Mouse (Mus musculus) embryonic facial prominence, embryonic 11.5 days (tissue): ENCODE measurements at regions not wholly inside any gene's neighbourhood (a gene's known extent, or its start where the extent isn't known, plus 50 kb on each side); places are given as distances from the start of the nearest gene placed in this dataset.

Experiments used
- ATAC-seq: fragments of 200-750 bp; cut with Nextera tagmentation; replicated peaks from 2 replicates; pipeline ENCODE4 v1.8.0; 2017; ENCODE audit warnings: low read depth; ENCODE audit not compliant: insufficient number of reproducible peaks, low FRiP score, low TSS enrichment
- DNase-seq: peaks from one replicate; pipeline ENCODE4 v3.0.0-alpha.2; 2015; ENCODE audit warnings: low spot score
- H3K27ac ChIP-seq: fragments of 300-500 bp; sonication (generic); replicated peaks from 2 replicates; pipeline ENCODE4 v1.5.1; 2014; ENCODE audit warnings: mild to moderate bottlenecking, low read depth, low read length, control low read depth
- H3K27me3 ChIP-seq: fragments of 300-500 bp; sonication (generic); 2 replicates; pipeline ENCODE4 v1.6.1; 2014; ENCODE audit warnings: mild to moderate bottlenecking, low read length, moderate library complexity, mixed read lengths; ENCODE audit not compliant: control insufficient read depth, insufficient read depth
- H3K36me3 ChIP-seq: fragments of 300-500 bp; sonication (generic); replicated peaks from 2 replicates; pipeline ENCODE4 v1.6.1; 2014; ENCODE audit warnings: low read depth, mild to moderate bottlenecking, low read length, moderate library complexity, mixed read lengths; ENCODE audit not compliant: control insufficient read depth, insufficient read depth
- H3K4me1 ChIP-seq: fragments of 300-500 bp; sonication (generic); 2 replicates; pipeline ENCODE4 v1.6.1; 2014; ENCODE audit warnings: low read length, mixed read lengths; ENCODE audit not compliant: control insufficient read depth, insufficient read depth
- H3K4me2 ChIP-seq: fragments of 300-500 bp; sonication (generic); 2 replicates; pipeline ENCODE4 v1.6.1; 2014; ENCODE audit warnings: low read depth, mild to moderate bottlenecking, control low read depth, low read length, moderate library complexity
- H3K4me3 ChIP-seq: fragments of 300-500 bp; sonication (generic); 2 replicates; pipeline ENCODE4 v1.5.1; 2014; ENCODE audit warnings: low read depth, low read length, control low read depth
- H3K9ac ChIP-seq: fragments of 300-500 bp; sonication (generic); replicated peaks from 2 replicates; pipeline ENCODE4 v1.6.1; 2014; ENCODE audit warnings: mild to moderate bottlenecking, control low read depth, low read length
- H3K9me3 ChIP-seq: fragments of 300-500 bp; sonication (generic); replicated peaks from 2 replicates; pipeline ENCODE4 v1.6.1; 2016; ENCODE audit warnings: mild to moderate bottlenecking, low read length, inconsistent platforms, mixed read lengths; ENCODE audit not compliant: control insufficient read depth
- WGBS: fragments of 180-500 bp; shearing (Covaris S2); extraction: QIAGEN DNeasy Blood & Tissue Kit; methylation state at CpG from one replicate; pipeline ENCODE4 v1.1.7; 2014; 5-methylcytosine and 5-hydroxymethylcytosine counted together

GRCm38 (mm10) chr1:145620561-145620960 is 845.3 kb upstream of the Rgs18 start:
- no peak overlapping the region for H3K4me2 ChIP-seq
- no peak overlapping the region for H3K4me3 ChIP-seq
- no peaks in the 10 kb centered on the region for H3K36me3 ChIP-seq
- DNase-seq: no peak
- H3K27me3 ChIP-seq: no peaks in the 10 kb centered on the region
- H3K9me3 ChIP-seq: no peaks in the 10 kb centered on the region
- no peak overlapping the region for H3K27ac ChIP-seq
- WGBS: 74% methylated on average over 1 of the region's 1 CpGs
- no peaks in the 10 kb centered on the region for H3K4me1 ChIP-seq
- no peak overlapping the region for H3K9ac ChIP-seq
- no peak for ATAC-seq

GRCm38 (mm10) chr1:145614326-145614725 is 839.1 kb upstream of the Rgs18 start:
- H3K9ac ChIP-seq: no peak overlapping the region
- no peak overlapping the region for H3K4me2 ChIP-seq
- no peaks in the 10 kb centered on the region for H3K9me3 ChIP-seq
- H3K4me1 ChIP-seq: no peaks in the 10 kb centered on the region
- no peak overlapping the region for H3K4me3 ChIP-seq
- DNase-seq: no peak
- 94% methylated on average over 1 of the region's 1 CpGs for WGBS
- no peaks in the 10 kb centered on the region for H3K27me3 ChIP-seq
- no peak for ATAC-seq
- H3K27ac ChIP-seq: no peak overlapping the region
- no peaks in the 10 kb centered on the region for H3K36me3 ChIP-seq

DNA sequence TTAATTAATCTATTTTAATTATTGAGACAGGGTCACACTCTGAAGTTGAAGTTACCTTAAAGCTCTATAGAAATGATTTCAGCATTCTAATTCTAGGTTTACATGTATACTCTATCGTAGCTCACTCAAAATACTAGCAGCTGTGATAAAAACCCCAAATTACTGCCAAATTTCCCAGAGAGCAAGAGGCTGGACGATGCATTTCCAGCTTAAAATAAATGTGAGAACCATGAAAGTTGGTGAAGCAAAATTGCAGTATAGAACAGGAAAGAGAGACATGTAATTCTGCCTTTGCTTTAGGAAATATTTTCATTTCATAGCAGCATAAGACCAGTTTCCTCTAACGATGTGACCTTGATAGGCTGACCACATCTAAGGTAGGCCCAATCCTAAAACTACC is 821.7 kb upstream of the Rgs18 start:
- ATAC-seq (no peak), DNase-seq (no peak)
- no peak overlapping the region for H3K9ac ChIP-seq
- no peaks in the 10 kb centered on the region for H3K9me3 ChIP-seq
- no peak overlapping the region for H3K27ac ChIP-seq
- no peaks in the 10 kb centered on the region for H3K4me1 ChIP-seq
- no peaks in the 10 kb centered on the region for H3K27me3 ChIP-seq
- no peak overlapping the region for H3K4me3 ChIP-seq
- no peaks in the 10 kb centered on the region for H3K36me3 ChIP-seq
- 88% methylated on average over 3 of the region's 3 CpGs for WGBS
- no peak overlapping the region for H3K4me2 ChIP-seq

DNA sequence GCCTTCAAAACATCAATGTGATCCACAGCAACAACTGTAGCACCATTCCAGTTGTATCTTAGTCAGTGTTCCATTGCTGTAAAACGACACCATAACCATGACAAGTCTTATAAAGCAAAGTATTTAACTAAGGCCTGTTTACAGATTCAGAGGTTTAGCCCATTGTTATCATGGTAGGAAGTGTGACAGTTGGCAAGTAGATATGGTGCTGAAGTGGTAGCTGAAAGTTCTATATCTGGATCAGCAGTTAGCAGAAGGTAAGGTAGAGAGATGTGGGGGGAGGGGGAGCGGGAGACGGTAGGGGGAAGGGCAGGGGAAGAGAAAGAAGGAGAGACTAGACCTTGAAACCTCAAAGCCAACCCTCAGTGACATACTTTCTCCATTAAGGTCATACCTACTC is 804.2 kb upstream of the Rgs18 start:
- DNase-seq (no peak), ATAC-seq (no peak)
- Histone ChIP-seq H3K4me1 (no peaks in the 10 kb centered on the region), H3K27ac (no peak overlapping the region), H3K9me3 (no peaks in the 10 kb centered on the region), H3K9ac (no peak overlapping the region), H3K27me3 (no peaks in the 10 kb centered on the region), H3K4me3 (no peak overlapping the region), H3K36me3 (no peaks in the 10 kb centered on the region), H3K4me2 (no peak overlapping the region)
- 80% methylated on average over 3 of the region's 3 CpGs for WGBS

- Histone ChIP-seq H3K4me2 (no peak overlapping the region), H3K36me3 (no peaks in the 10 kb centered on the region), H3K27ac (no peak overlapping the region), H3K27me3 (no peaks in the 10 kb centered on the region), H3K4me1 (no peaks in the 10 kb centered on the region), H3K9me3 (no peaks in the 10 kb centered on the region), H3K9ac (no peak overlapping the region), H3K4me3 (no peak overlapping the region)
- WGBS: 51% methylated on average over 2 of the region's 2 CpGs
- DNase-seq (no peak), ATAC-seq (peak; percentile 59; the same call in 1 of the 2 replicates)
Observed at GRCm38 (mm10) chr1:145570012-145570411, 794.8 kb upstream of the Rgs18 start.

DNA sequence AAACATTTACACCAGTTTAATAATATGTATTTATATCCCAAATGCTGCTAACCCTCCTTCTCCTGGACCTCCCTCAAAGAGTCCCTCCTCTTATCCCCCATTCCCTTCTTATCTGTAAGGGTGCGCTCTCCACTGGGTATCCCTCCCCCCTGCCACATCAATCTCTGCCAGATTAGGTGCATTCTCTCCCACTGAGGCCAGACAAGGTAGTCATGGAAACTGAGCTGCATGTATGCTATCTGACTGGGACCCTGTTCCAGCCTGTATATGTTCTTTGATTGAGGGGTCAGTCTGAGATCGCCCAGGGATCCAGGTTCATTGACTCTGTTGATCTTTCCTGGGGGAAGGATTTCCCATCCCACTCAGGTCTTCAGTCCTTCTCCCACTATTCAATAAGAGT is 786.1 kb upstream of the Rgs18 start:
- Histone ChIP-seq H3K4me1 (no peaks in the 10 kb centered on the region), H3K36me3 (no peaks in the 10 kb centered on the region), H3K9me3 (no peaks in the 10 kb centered on the region), H3K4me2 (no peak overlapping the region), H3K4me3 (no peak overlapping the region), H3K9ac (no peak overlapping the region), H3K27me3 (no peaks in the 10 kb centered on the region), H3K27ac (no peak overlapping the region)
- ATAC-seq (no peak), DNase-seq (no peak)
- 91% methylated on average over 2 of the region's 2 CpGs for WGBS
